Mouse (Mus musculus) thymus, postnatal 14 days (tissue): ENCODE measurements around the gene Rpl9-ps1.

Experiments used
- DNase-seq: peaks from one replicate; pipeline ENCODE4 v3.0.0; 2021

The Rpl9-ps1 gene

GRCm38 (mm10) chr11:83618238-83618637, 27.2 kb downstream of the Rpl9-ps1 start:
- DNase-seq, result no peak

- no peak for DNase-seq
These were observed 28.8 kb downstream of the Rpl9-ps1 start for GRCm38 (mm10) chr11:83616586-83616985.

DNA sequence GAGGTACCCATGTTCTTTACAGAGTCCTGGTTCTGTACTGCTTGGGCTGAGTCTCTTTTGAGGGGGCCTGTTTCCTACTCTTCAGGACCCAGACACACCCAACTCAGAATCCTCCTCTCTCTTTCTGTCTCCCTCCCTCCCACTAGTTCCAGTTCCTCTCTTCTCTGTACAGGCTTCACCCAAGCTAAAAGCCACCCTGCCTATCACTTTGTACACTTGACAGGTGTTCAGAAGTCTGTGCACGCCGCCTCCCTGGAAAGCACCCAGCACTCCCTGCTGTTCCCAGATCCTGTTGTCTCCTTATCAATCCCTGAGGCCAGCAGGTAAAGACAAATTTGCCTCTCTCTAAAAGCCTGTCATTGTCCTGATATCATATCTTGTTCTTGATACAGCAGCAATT, 34.5 kb downstream of the Rpl9-ps1 start:
- DNase-seq, result no peak

DNA sequence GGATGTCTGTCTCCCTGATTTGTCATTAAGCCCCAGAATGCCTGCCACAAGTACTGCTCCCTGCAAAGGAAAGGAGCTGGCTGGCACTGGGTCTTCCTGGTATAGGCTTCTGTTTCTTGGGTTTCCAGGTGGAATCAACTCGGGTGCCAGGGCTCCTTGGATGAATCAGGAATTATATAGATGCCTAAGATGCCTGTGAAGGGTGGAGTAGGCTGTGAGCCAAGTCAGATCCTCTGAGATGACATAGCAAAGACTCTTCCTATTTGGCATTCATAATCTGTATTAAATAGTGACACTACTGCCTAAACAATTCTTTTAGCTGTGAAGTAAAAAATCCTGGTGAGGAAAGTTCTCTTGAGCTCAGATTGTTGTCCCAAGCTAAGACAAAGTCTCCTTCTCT, 39.0 kb downstream of the Rpl9-ps1 start:
- DNase-seq, result no peak

DNA sequence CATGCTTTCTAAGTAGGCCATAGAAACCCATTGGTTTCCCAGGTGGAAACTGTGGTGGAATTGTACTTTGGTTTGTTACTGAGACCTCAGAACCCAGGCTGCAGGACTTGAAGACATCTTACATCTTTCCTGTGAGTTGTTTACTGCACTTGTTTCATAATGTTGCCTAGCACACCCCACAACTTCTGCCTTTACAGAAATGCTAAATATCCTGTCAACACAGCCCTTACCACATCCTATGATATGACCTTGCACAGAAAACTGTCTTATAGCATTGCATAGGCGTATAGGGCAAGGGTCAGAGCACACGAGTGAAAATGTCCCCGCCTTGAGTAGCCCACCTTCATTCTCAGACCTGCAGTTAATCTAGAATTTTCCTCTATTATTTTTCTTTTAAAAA, 39.9 kb downstream of the Rpl9-ps1 start:
- no peak for DNase-seq

DNA sequence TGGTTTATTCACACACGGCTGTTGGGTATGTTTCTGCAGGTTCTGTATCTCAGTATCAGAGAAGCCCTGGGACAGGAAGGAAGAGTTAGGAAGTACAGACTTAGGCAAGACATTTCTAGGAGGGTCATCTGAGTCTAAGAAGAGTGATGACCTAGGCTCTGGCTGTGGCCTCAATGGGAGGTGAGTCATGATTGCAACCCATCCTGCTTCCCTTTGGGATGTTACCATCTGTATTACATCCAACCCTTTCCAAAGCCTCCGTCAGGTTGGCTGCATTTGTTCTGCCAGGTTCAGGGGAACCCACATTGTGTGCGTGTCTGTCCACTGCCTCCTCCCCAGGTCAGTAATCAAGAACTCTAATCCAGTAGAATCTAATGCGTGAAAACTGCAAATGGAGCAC, 40.7 kb downstream of the Rpl9-ps1 start:
- DNase-seq, result no peak

DNA sequence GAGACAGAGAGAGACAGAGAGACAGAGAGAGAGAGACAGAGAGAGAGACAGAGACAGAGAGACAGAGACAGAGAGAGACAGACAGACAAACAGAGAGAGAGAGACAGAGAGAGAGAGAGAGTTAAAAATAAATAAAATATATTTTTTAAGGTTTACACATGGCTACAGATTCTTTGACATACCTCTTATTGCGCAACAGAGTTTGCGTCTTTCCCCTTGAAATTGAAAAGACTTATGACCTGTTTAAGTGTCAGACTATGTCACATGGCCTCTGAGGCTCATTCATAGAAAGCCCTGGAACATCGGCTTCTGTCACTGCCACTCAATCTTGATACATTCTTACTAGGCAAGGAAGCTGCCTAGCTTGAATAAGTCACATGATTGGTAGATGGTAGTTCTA, 42.0 kb downstream of the Rpl9-ps1 start:
- DNase-seq, result no peak

- DNase-seq, result no peak
These were observed 44.8 kb downstream of the Rpl9-ps1 start for GRCm38 (mm10) chr11:83600576-83600975.

DNA sequence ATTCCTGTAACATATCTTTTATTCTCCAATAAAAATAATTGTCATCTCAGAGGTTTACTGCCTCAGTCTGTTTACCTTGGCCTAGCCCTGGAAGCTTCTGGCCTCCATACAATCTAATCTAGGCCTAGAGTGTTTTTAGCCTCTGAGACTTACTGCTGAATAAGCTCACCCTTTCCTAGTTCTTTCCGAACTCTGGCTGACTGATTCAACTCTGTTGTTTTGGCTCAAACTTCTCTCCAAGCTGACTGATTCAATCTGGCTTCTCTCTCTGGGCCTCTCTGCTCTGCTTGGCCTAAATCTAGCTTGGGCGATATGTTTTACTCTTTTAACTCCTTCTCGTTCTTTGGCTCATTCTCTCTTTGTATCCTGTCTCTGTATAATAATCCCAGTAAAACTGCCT, 46.4 kb downstream of the Rpl9-ps1 start:
- no peak for DNase-seq

DNA sequence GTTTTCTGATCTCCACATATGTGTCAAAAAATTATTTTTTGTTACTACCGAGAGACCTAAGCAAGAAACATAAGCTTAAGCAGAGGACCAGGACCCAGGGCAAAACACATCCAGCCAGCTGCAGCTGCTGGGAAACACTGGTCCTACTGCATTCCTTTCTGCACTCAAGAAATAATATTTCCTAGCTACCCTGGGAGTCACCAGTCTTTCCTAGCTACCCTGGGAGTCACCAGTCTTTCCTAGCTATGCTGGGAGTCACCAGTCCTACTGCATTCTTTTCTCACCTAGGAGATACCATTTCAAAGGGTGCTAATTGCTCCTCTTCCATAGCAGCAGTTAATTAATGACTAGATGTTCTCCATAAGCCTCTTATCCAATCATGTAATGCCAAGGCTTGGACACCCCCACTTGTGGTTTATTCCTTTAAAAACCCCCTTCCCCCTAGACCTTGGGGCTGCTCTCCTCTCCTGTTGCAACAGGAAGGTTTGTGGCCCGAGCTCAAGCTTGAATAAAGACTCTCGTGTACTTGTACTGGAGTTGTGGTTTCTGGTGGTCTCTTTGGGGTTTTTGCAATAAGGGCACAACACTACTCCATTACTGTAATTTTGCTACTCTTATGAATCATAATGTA, 47.1 kb downstream of the Rpl9-ps1 start:
- DNase-seq, result no peak

GRCm38 (mm10) chr11:83597796-83598195, 47.6 kb downstream of the Rpl9-ps1 start:
- DNase-seq, result no peak

GRCm38 (mm10) chr11:83595669-83596455, 49.6 kb downstream of the Rpl9-ps1 start:
- DNase-seq, result no peak
